Mouse (Mus musculus) limb, embryonic 10.5 days (tissue): Measurements from ENCODE around the gene Gpam. TPM values are rescaled to one million over a fixed set of nuclear protein-coding genes. Genes with fewer than 3 reads are reported as not detected.
A peak's percentile ranks its signal among the peaks of the same experiment; 100 is the strongest.

Source experiments
- DNase-seq: peaks from one replicate; pipeline ENCODE4 v3.0.0-alpha.2; 2017; ENCODE audit warnings: low spot score
- H3K27ac ChIP-seq: fragments of 300-500 bp; sonication (generic); 2 replicates; pipeline ENCODE4 v1.5.1; 2016; ENCODE audit warnings: mild to moderate bottlenecking
- H3K27me3 ChIP-seq: fragments of 300-500 bp; sonication (generic); 2 replicates; pipeline ENCODE4 v1.6.1; 2016; ENCODE audit warnings: low read depth, mild to moderate bottlenecking; ENCODE audit not compliant: poor library complexity, severe bottlenecking
- H3K36me3 ChIP-seq: fragments of 300-500 bp; sonication (generic); 2 replicates; pipeline ENCODE4 v1.6.1; 2016; ENCODE audit warnings: mild to moderate bottlenecking, moderate library complexity
- H3K4me1 ChIP-seq: fragments of 300-500 bp; sonication (generic); 2 replicates; pipeline ENCODE4 v1.6.1; 2016
- H3K4me3 ChIP-seq: fragments of 300-500 bp; sonication (generic); 2 replicates; pipeline ENCODE4 v1.5.1; 2016; ENCODE audit warnings: mild to moderate bottlenecking, moderate library complexity
- H3K9me3 ChIP-seq: fragments of 300-500 bp; sonication (generic); replicated peaks from 2 replicates; pipeline ENCODE4 v1.6.1; 2016; ENCODE audit warnings: mild to moderate bottlenecking
- WGBS: fragments of 180-500 bp; shearing (Covaris S2); methylation state at CpG from one replicate; pipeline ENCODE4 v1.1.7; 2016; 5-methylcytosine and 5-hydroxymethylcytosine counted together
- polyA plus RNA-seq: library from polyadenylated mRNA; unstranded; fragments of >200 nt; fragmentation: Nextera tagmentation; extraction: Ambion mirVana; gene quantifications from 2 replicates; pipeline ENCODE4 v1.2.1, GENCODE M21; 2016

Gpam gene
- polyA plus RNA-seq, 1 experiment from 2014 or later: 15.8 TPM

GRCm38 (mm10) chr19:55135918-55136317 lies 8.9 kb upstream of the Gpam start:
- H3K4me1 ChIP-seq: 0 out of 2 replicates have a peak, but pooled peaks cover 3% of the 10 kb centered on the region
- no peak for DNase-seq
- WGBS: 91% methylated on average over 3 of the region's 3 CpGs
- H3K9me3 ChIP-seq: no peaks in the 10 kb centered on the region
- no peak overlapping the region for H3K4me3 ChIP-seq
- no peaks in the 10 kb centered on the region for H3K36me3 ChIP-seq
- no peaks in the 10 kb centered on the region for H3K27me3 ChIP-seq
- no peak overlapping the region for H3K27ac ChIP-seq

GRCm38 (mm10) chr19:55134521-55134920 lies 7.5 kb upstream of the Gpam start:
- no peak for DNase-seq
- no peaks in the 10 kb centered on the region for H3K36me3 ChIP-seq
- no peaks in the 10 kb centered on the region for H3K27me3 ChIP-seq
- H3K9me3 ChIP-seq: no peaks in the 10 kb centered on the region
- no peak overlapping the region for H3K4me3 ChIP-seq
- H3K4me1 ChIP-seq: 0 out of 2 replicates have a peak, but pooled peaks cover 3% of the 10 kb centered on the region
- 74% methylated on average over 9 of the region's 9 CpGs for WGBS
- no peak overlapping the region for H3K27ac ChIP-seq

GRCm38 (mm10) chr19:55132476-55132875 lies 5.4 kb upstream of the Gpam start:
- Histone ChIP-seq H3K36me3 (no peaks in the 10 kb centered on the region), H3K27me3 (no peaks in the 10 kb centered on the region), H3K4me1 (peaks cover 6% of the 10 kb centered on the region), H3K27ac (no peak overlapping the region), H3K4me3 (no peak overlapping the region), H3K9me3 (no peaks in the 10 kb centered on the region)
- no peak for DNase-seq
- WGBS: 75% methylated on average over 3 of the region's 3 CpGs

- Histone ChIP-seq H3K27ac (no peak overlapping the region), H3K36me3 (no peaks in the 10 kb centered on the region), H3K4me3 (no peak overlapping the region), H3K9me3 (no peaks in the 10 kb centered on the region), H3K4me1 (peaks cover 12% of the 10 kb centered on the region), H3K27me3 (no peaks in the 10 kb centered on the region)
- WGBS: 55% methylated on average over 1 of the region's 1 CpGs
- no peak for DNase-seq
These were observed 4.7 kb upstream of the Gpam start for GRCm38 (mm10) chr19:55131747-55132146.

DNA sequence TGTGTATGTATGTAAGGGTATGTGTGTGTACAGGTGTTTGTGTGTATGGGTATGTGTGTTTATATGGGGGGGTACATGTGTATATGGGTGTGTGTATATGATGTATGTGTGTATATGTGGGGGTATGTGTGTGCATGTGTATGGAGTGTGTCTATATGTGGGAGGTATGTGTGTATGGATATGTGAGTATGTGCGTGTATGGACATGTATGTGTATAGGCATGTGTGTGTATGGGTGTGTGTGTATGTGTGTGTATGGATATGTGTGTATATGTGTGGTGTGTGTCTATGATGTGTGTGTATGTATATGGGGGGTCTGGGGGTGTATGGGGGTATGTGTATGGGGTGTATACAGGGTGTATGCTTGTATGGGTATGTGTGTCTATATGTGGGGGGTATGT lies 1.4 kb upstream of the Gpam start:
- H3K27ac ChIP-seq: no peak overlapping the region
- no peaks in the 10 kb centered on the region for H3K36me3 ChIP-seq
- H3K4me3 ChIP-seq: no peak overlapping the region
- DNase-seq: no peak
- H3K9me3 ChIP-seq: no peaks in the 10 kb centered on the region
- peaks cover 11% of the 10 kb centered on the region for H3K4me1 ChIP-seq
- WGBS: 96% methylated on average over 1 of the region's 1 CpGs
- H3K27me3 ChIP-seq: no peaks in the 10 kb centered on the region

- Histone ChIP-seq H3K27me3 (no peaks in the 10 kb centered on the region), H3K9me3 (no peaks in the 10 kb centered on the region), H3K4me1 (peaks cover 26% of the 10 kb centered on the region), H3K27ac (no peak overlapping the region), H3K4me3 (no peak overlapping the region), H3K36me3 (no peaks in the 10 kb centered on the region)
- 88% methylated on average over 3 of the region's 3 CpGs for whole genome bisulfite sequencing
- no peak for DNase-seq
These were observed 1.6 kb downstream of the Gpam start for GRCm38 (mm10) chr19:55125456-55125855.

GRCm38 (mm10) chr19:55123001-55123536 lies 4.0 kb downstream of the Gpam start:
- 0 out of 2 replicates have a peak overlapping the region, but pooled peaks have one; percentile 25 for H3K27ac ChIP-seq
- H3K4me1 ChIP-seq: peaks cover 26% of the 10 kb centered on the region
- DNase-seq: no peak
- no peak overlapping the region for H3K4me3 ChIP-seq
- 68% methylated on average over 11 of the region's 11 CpGs for WGBS
- H3K9me3 ChIP-seq: no peaks in the 10 kb centered on the region
- H3K27me3 ChIP-seq: no peaks in the 10 kb centered on the region
- H3K36me3 ChIP-seq: no peaks in the 10 kb centered on the region

GRCm38 (mm10) chr19:55122351-55122980 lies 4.6 kb downstream of the Gpam start:
- 0 out of 2 replicates have a peak overlapping the region, but pooled peaks have one; percentile 25 for H3K27ac ChIP-seq
- 82% methylated on average over 4 of the region's 4 CpGs for WGBS

GRCm38 (mm10) chr19:55121836-55122235 lies 5.2 kb downstream of the Gpam start:
- Histone ChIP-seq H3K4me3 (no peak overlapping the region), H3K27ac (no peak overlapping the region), H3K4me1 (peaks cover 17% of the 10 kb centered on the region), H3K27me3 (no peaks in the 10 kb centered on the region), H3K36me3 (no peaks in the 10 kb centered on the region), H3K9me3 (no peaks in the 10 kb centered on the region)
- DNase-seq: no peak
- WGBS: 64% methylated on average over 6 of the region's 6 CpGs

More at GRCm38 (mm10) chr19:55122351-55122980, 4.6 kb downstream of the Gpam start:
- DNase-seq: no peak
- no peaks in the 10 kb centered on the region for H3K36me3 ChIP-seq
- peaks cover 23% of the 10 kb centered on the region for H3K4me1 ChIP-seq
- no peaks in the 10 kb centered on the region for H3K27me3 ChIP-seq
- no peak overlapping the region for H3K4me3 ChIP-seq
- H3K9me3 ChIP-seq: no peaks in the 10 kb centered on the region

DNA sequence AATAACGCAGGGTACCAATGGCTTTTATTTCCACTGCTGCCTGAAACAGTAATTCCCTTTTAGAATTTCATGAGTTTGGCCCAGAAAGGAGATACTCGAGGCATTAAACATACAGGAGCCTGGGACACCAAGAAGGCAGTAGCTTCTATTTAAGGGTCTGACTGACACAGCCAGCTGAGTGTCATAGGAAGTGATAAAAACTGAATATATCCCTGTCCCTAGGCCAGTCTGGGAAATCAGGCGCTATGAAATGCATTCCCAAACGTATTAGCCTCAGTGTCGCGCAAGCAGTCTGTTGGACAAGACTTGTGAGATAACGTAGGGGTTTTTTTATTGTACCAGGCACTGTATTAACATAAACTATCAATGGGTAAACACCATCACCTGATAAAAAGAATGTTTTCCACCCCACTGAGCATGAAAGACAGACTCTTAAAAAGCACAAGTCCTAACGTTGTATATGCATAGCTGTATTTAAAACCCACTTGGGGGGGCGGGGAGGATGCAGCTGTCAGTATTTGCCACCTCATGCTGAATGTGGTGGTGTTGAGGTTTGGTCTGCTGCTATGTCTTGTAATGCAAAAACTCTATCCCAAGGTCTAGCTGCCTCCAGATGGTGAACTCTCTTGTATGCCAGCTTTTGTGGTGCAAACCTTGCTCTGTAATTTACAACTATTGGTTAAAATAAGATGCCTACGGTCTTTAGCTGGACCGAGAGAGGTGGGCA lies 6.4 kb downstream of the Gpam start:
- Histone ChIP-seq H3K9me3 (no peaks in the 10 kb centered on the region), H3K4me1 (peaks cover 17% of the 10 kb centered on the region), H3K27me3 (no peaks in the 10 kb centered on the region), H3K36me3 (no peaks in the 10 kb centered on the region), H3K4me3 (no peak overlapping the region), H3K27ac (no peak overlapping the region)
- 79% methylated on average over 11 of the region's 11 CpGs for WGBS
- DNase-seq: no peak

- no peak overlapping the region for H3K27ac ChIP-seq
- H3K36me3 ChIP-seq: no peaks in the 10 kb centered on the region
- 83% methylated on average over 2 of the region's 2 CpGs for WGBS
- H3K27me3 ChIP-seq: no peaks in the 10 kb centered on the region
- DNase-seq: no peak
- H3K4me3 ChIP-seq: no peak overlapping the region
- peaks cover 17% of the 10 kb centered on the region for H3K4me1 ChIP-seq
- no peaks in the 10 kb centered on the region for H3K9me3 ChIP-seq
These were observed 7.5 kb downstream of the Gpam start for GRCm38 (mm10) chr19:55119541-55119940.

GRCm38 (mm10) chr19:55117991-55118390 lies 9.0 kb downstream of the Gpam start:
- no peak overlapping the region for H3K27ac ChIP-seq
- H3K27me3 ChIP-seq: no peaks in the 10 kb centered on the region
- DNase-seq: no peak
- 84% methylated on average over 3 of the region's 3 CpGs for WGBS
- H3K4me3 ChIP-seq: no peak overlapping the region
- H3K9me3 ChIP-seq: no peaks in the 10 kb centered on the region
- H3K4me1 ChIP-seq: peaks cover 11% of the 10 kb centered on the region
- no peaks in the 10 kb centered on the region for H3K36me3 ChIP-seq

- no peak overlapping the region for H3K4me3 ChIP-seq
- no peaks in the 10 kb centered on the region for H3K36me3 ChIP-seq
- DNase-seq: no peak
- H3K27ac ChIP-seq: no peak overlapping the region
- WGBS: 78% methylated on average over 6 of the region's 6 CpGs
- no peaks in the 10 kb centered on the region for H3K27me3 ChIP-seq
- H3K9me3 ChIP-seq: no peaks in the 10 kb centered on the region
- peaks cover 4% of the 10 kb centered on the region for H3K4me1 ChIP-seq
These were observed 9.8 kb downstream of the Gpam start for GRCm38 (mm10) chr19:55117059-55117815.
